Mouse (Mus musculus) forebrain, embryonic 10.5 days (tissue): Measurements from ENCODE around the gene Spem1. TPM values are rescaled to one million over a fixed set of nuclear protein-coding genes. Genes with fewer than 3 reads are reported as not detected.
A peak's percentile ranks its signal among the peaks of the same experiment; 100 is the strongest.

Source experiments
- DNase-seq: peaks from one replicate; pipeline ENCODE4 v3.0.0-alpha.2; 2017; ENCODE audit warnings: low spot score; ENCODE audit errors: extremely low spot score
- H3K27ac ChIP-seq: fragments of 300-500 bp; sonication (generic); 2 replicates; pipeline ENCODE4 v1.5.1; 2016; ENCODE audit warnings: mild to moderate bottlenecking
- H3K27me3 ChIP-seq: fragments of 300-500 bp; sonication (generic); 2 replicates; pipeline ENCODE4 v1.6.1; 2016; ENCODE audit warnings: mild to moderate bottlenecking; ENCODE audit not compliant: poor library complexity, severe bottlenecking
- H3K36me3 ChIP-seq: fragments of 300-500 bp; sonication (generic); replicated peaks from 2 replicates; pipeline ENCODE4 v1.6.1; 2016; ENCODE audit warnings: mild to moderate bottlenecking, moderate library complexity
- H3K4me1 ChIP-seq: fragments of 300-500 bp; sonication (generic); 2 replicates; pipeline ENCODE4 v1.6.1; 2016
- H3K4me3 ChIP-seq: fragments of 300-500 bp; sonication (generic); 2 replicates; pipeline ENCODE4 v1.5.1; 2016; ENCODE audit warnings: mild to moderate bottlenecking, moderate library complexity
- H3K9me3 ChIP-seq: fragments of 300-500 bp; sonication (generic); 2 replicates; pipeline ENCODE4 v1.6.1; 2016; ENCODE audit warnings: mild to moderate bottlenecking, moderate library complexity
- WGBS: fragments of 180-500 bp; shearing (Covaris S2); methylation state at CpG from one replicate; pipeline ENCODE4 v1.1.7; 2016; 5-methylcytosine and 5-hydroxymethylcytosine counted together
- polyA plus RNA-seq: library from polyadenylated mRNA; unstranded; fragments of >200 nt; fragmentation: Nextera tagmentation; extraction: Ambion mirVana; gene quantifications from 2 replicates; pipeline ENCODE4 v1.2.1, GENCODE M21; 2016

Spem1 gene
- polyA plus RNA-seq, 1 experiment from 2014 or later, result 0.19 TPM

GRCm38 (mm10) chr11:69803786-69804651 lies 18.0 kb downstream of the Spem1 start:
- Histone ChIP-seq H3K36me3 (no peaks in the 10 kb centered on the region), H3K4me3 (peak overlapping the region; percentile 58), H3K9me3 (peaks cover 5% of the 10 kb centered on the region; the same call in 1 of the 2 replicates), H3K4me1 (peaks cover 66% of the 10 kb centered on the region), H3K27me3 (peaks cover 91% of the 10 kb centered on the region), H3K27ac (peak overlapping the region; percentile 72)
- peak; percentile 66 for DNase-seq
- WGBS, result 1% methylated on average over 60 of the region's 60 CpGs

DNA sequence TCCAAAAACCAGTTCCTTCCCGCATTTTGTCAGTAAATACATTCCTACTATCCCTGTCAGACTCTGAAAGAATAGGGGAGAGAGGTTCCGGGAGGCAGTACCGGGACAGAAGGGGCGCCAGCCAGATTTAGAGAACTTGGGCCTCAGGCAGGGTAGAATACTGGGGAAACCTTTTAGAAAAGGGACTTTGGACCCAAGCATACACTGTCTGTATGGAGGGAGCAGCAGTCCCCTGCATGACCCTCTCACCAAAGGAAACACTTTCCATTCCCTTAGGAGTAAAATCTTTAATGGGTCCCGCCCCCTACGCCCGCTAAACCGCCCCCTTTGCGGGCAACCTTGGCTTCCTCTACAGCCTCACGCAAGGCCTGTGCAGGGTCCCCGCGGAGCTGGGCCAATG lies 18.7 kb downstream of the Spem1 start:
- peaks cover 98% of the 10 kb centered on the region for H3K27me3 ChIP-seq
- peaks cover 5% of the 10 kb centered on the region; the same call in 1 of the 2 replicates for H3K9me3 ChIP-seq
- peak overlapping the region; percentile 72 for H3K27ac ChIP-seq
- H3K36me3 ChIP-seq, result no peaks in the 10 kb centered on the region
- no peak for DNase-seq
- under 1% methylated on average over 12 of the region's 12 CpGs for WGBS
- H3K4me3 ChIP-seq, result peak overlapping the region; percentile 58
- peaks cover 69% of the 10 kb centered on the region for H3K4me1 ChIP-seq

- peak overlapping the region; percentile 73 for H3K27ac ChIP-seq
- peaks cover 5% of the 10 kb centered on the region; the same call in 1 of the 2 replicates for H3K9me3 ChIP-seq
- H3K36me3 ChIP-seq, result no peaks in the 10 kb centered on the region
- peak; percentile 83 for DNase-seq
- under 1% methylated on average over 33 of the region's 33 CpGs for WGBS
- H3K27me3 ChIP-seq, result peaks cover 99% of the 10 kb centered on the region
- H3K4me3 ChIP-seq, result peak overlapping the region; percentile 58
- H3K4me1 ChIP-seq, result peaks cover 69% of the 10 kb centered on the region
Measured at GRCm38 (mm10) chr11:69802648-69803105, 19.3 kb downstream of the Spem1 start.

DNA sequence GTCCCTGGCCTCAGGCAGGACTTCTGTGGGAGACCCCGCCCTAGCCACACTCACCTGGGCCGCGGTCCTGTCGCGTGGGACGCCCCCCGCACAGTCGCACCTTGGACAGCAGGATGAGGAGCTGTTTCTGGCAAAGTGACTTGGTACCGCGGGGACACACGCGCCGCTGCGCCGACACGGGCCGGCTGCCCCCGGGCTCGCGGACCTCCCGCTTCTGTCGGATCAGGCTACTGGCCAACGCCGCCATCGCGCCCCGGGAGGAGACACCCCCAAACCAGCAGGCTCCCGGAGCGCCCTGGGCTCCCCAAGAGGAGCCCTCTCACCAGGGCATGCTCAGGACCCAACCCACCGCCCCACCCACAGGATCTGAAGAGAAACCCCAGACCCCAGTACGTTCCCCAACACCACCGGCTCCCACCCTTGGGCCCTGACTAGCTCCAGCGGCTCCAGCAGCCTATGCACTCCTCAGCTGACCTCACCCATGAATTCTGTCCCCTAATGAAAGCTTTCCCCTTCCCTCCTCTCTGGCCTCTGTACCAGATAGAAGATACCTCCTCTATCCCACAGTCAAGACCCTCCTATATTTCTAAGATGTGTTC lies 20.5 kb downstream of the Spem1 start, which contains the start of gene Fgf11:
Fgf11 (minus strand) TSS at position 479 of the 599 bp plus-strand sequence.
- Histone ChIP-seq H3K4me3 (peak within 1 kb of the TSS; percentile 58), H3K27ac (peak within 1 kb of the TSS; percentile 95), H3K27me3 (peaks cover 100% of the 10 kb centered on the region), H3K36me3 (no peaks in the 10 kb centered on the region), H3K9me3 (peaks cover 3% of the 10 kb centered on the region; the same call in 1 of the 2 replicates), H3K4me1 (peaks cover 69% of the 10 kb centered on the region)
- WGBS, result 1% methylated on average over 33 of the region's 33 CpGs
- DNase-seq, result no peak

DNA sequence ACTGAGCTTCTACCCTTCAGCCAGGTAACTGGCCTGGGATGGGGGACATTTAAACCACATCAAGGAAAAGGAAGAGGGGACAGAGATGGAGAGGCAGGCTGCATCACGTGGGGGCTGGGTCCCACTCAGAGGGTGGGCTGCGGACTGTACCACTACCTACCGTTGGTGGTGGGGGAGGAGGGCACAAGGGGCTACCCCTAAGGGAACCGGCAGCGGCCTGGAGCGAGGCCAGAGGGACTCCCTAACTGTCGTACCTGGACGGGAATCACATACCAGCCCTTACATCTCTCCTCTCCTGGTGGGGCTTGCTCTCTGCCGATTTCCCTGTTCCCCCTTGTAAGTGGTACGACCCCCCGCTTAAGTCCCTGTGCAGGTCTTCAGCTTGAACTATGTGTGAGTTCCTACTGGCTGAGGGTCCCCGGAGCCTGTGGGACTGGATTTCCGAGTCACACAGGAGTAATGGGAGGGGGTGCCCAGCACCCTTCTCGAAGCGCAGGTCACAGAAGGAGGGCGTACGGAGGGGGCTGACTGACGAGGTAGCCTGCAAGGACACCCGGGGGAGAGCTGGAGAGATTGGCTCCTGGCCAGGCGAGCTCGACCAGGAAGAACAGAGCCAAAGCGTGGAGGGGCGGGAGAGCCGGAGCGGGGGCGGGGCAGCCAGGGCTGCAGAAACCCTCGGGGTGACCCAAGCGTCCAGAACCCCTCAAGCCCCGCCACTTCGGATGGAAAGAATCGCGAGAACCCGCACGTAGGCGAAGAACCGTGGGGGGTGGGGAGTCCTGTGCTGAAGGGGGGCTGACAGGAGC lies 21.4 kb downstream of the Spem1 start:
- Histone ChIP-seq H3K27me3 (peaks cover 100% of the 10 kb centered on the region), H3K36me3 (no peaks in the 10 kb centered on the region), H3K4me3 (peak overlapping the region; percentile 58), H3K4me1 (peaks cover 75% of the 10 kb centered on the region), H3K9me3 (no peaks in the 10 kb centered on the region), H3K27ac (peak overlapping the region; percentile 95)
- WGBS, result under 1% methylated on average over 36 of the region's 36 CpGs
- DNase-seq, result peak; percentile 84

- Histone ChIP-seq H3K27me3 (peaks cover 97% of the 10 kb centered on the region), H3K9me3 (no peaks in the 10 kb centered on the region), H3K4me3 (peak overlapping the region; percentile 58), H3K36me3 (no peaks in the 10 kb centered on the region), H3K4me1 (peaks cover 75% of the 10 kb centered on the region), H3K27ac (peak overlapping the region; percentile 95)
- 0% methylated on average over 11 of the region's 11 CpGs for WGBS
- DNase-seq, result no peak
Measured at GRCm38 (mm10) chr11:69800138-69800391, 21.9 kb downstream of the Spem1 start.

DNA sequence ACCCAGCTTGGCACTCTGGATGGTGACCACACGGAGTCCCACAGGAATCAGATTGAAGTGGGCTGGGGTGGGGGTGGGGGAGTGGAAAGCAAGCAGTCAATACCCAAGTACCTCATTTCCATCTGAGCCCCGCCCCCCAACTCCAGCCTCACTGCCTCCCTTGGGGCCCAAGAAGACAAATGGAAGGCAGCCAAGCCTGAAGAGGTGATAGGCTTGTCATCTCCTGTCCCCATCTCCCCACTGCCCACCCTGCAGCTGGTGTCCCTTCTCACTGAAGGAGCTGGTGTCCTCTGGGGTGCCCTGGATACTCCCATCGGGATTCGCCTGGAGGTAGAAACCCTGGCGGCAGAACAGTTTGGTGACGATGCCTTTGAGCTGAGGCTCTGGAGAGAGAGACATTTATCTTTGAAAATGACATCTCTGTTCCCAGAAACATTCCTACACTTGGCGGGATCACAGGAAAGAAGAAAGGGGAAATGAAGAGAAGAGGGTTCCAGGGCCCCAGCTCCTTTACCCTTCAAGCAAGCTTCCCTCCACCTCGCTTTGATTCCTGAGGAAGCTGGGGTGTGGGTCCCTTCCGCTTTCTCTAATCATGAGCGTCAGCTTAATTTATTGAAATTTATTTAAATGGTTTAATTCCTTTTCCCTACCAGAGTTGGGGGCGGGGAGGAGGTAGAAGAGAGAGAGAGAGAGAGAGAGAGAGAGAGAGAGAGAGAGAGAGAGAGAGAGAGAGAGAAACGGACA lies 22.4 kb downstream of the Spem1 start:
- DNase-seq, result no peak
- Histone ChIP-seq H3K36me3 (no peaks in the 10 kb centered on the region), H3K9me3 (no peaks in the 10 kb centered on the region), H3K4me3 (peak overlapping the region; percentile 58), H3K4me1 (peaks cover 71% of the 10 kb centered on the region), H3K27ac (peak overlapping the region; percentile 95), H3K27me3 (peaks cover 97% of the 10 kb centered on the region)
- WGBS, result 26% methylated on average over 12 of the region's 12 CpGs

- Histone ChIP-seq H3K4me3 (no peak overlapping the region), H3K27ac (no peak overlapping the region), H3K27me3 (peaks cover 97% of the 10 kb centered on the region), H3K9me3 (no peaks in the 10 kb centered on the region), H3K4me1 (peaks cover 59% of the 10 kb centered on the region), H3K36me3 (no peaks in the 10 kb centered on the region)
- 73% methylated on average over 7 of the region's 7 CpGs for WGBS
- no peak for DNase-seq
Measured at GRCm38 (mm10) chr11:69797924-69798323, 24.1 kb downstream of the Spem1 start.

GRCm38 (mm10) chr11:69795983-69796435 lies 26.0 kb downstream of the Spem1 start:
- no peaks in the 10 kb centered on the region for H3K9me3 ChIP-seq
- 2% methylated on average over 13 of the region's 13 CpGs for WGBS
- H3K27ac ChIP-seq, result peak overlapping the region; percentile 76
- H3K4me3 ChIP-seq, result peak overlapping the region; percentile 62
- peaks cover 85% of the 10 kb centered on the region for H3K27me3 ChIP-seq
- DNase-seq, result no peak
- no peaks in the 10 kb centered on the region for H3K36me3 ChIP-seq
- peaks cover 40% of the 10 kb centered on the region for H3K4me1 ChIP-seq

DNA sequence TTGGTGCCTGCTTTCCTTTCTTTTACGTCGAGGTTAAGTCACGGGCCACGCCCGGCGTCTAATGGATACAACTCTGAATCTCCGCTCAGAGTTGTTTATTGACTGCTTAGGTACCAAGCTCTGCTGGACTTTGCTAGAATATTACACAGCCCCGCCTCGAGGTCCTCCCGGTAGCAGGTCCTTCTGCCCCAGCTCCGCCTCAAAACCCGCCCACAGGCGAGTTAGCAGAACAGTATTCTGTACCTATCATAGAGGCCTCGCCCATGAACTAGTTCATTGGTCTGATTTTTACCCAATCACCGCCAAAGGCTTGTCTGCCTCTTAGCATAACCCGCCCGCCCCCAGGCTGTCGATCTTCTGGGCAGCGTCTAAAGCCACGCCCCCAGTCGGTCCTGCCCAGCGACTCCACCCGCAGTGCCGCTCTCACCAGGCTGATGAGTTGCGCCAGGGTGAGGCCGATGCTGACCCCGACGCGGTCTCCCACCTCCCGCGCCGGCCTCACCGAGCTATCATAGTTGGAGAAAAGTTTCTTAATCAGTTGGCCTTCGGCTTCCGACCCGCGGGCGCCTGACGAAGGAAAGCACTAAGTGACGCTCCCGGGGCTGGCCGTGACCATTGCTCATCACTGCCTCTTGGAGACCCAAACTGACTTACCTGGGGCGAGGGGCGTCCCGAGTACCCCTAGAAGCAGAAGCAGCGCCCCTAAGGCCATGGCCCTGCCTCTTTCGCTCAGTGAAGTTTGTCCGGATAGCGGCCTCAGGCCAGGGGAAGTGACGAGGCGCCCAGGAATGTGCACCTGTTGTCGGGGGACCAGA lies 26.6 kb downstream of the Spem1 start, which contains the start of gene Chrnb1:
Chrnb1 (minus strand) TSS at position 776 of the 815 bp plus-strand sequence.
- Histone ChIP-seq H3K4me1 (peaks cover 34% of the 10 kb centered on the region), H3K27ac (peak within 1 kb of the TSS; percentile 76), H3K27me3 (peaks cover 78% of the 10 kb centered on the region), H3K4me3 (peak within 1 kb of the TSS; percentile 62), H3K9me3 (no peaks in the 10 kb centered on the region), H3K36me3 (no peaks in the 10 kb centered on the region)
- 2% methylated on average over 52 of the region's 52 CpGs for WGBS
- peak; percentile 91 for DNase-seq

DNA sequence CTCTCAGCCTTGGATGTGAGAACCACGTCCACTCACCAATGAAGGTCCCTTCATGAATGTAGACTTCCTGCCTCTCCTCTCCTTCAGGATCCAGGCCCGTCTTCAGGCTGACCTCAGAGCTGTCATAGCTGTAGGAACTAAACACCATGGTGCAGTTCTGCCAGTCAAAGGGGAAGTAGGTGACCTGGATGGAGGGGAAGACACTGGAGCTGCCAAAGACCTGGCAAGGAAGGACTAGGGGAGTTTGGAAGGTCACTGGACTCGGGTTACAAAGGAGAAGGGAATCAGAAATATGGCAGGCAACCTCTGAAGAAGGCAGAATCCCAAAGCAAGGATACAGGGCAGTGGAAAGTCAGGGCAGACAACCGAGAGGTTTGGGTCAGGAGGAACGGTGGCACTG lies 28.6 kb downstream of the Spem1 start:
- Histone ChIP-seq H3K4me1 (peaks cover 17% of the 10 kb centered on the region), H3K9me3 (no peaks in the 10 kb centered on the region), H3K27ac (no peak overlapping the region), H3K36me3 (no peaks in the 10 kb centered on the region), H3K4me3 (no peak overlapping the region), H3K27me3 (peaks cover 59% of the 10 kb centered on the region)
- WGBS, result 67% methylated on average over 5 of the region's 5 CpGs
- no peak for DNase-seq
